Mouse (Mus musculus) G1E (cell line): ENCODE results near the gene Dcaf17.

Source experiments
- CTCF ChIP-seq: IDR thresholded peaks from 2 replicates; pipeline ENCODE4 v1.5.1; 2012; ENCODE audit warnings: low read depth, low read length, inconsistent platforms, mixed read lengths
- GATA1 ChIP-seq: IDR thresholded peaks from 2 replicates; pipeline ENCODE4 v1.6.1; 2012; ENCODE audit warnings: borderline replicate concordance, low read length, inconsistent platforms, mixed read lengths
- TAL1 ChIP-seq: conservative IDR thresholded peaks from 2 replicates; pipeline ENCODE4 v1.6.1; 2012; ENCODE audit warnings: low read depth, low read length, inconsistent platforms, mixed read lengths

DNA sequence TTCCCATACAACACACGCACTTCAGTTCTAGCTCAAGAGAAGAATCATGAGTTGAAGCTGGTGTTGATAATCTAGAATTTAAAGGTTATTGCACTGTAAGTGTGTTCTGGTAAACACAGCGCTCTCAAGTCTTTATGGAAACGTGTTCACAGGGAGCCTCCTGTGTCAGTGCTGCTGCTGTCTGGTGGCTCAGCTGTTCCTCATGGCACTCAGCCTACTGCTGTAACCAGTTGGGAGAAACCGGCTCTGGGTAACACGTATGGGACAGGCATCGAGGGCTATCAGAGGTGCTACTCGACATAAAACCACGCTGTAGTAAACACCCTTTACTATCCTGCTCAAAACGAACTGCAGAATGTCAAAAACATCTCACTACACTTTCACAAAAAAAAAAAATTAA, 35.9 kb upstream of the Dcaf17 start:
- TF ChIP-seq CTCF (no peak), GATA1 (no peak), TAL1 (no peak)
